Mouse (Mus musculus): ENCODE results near the gene Ly6g5b.

DNA sequence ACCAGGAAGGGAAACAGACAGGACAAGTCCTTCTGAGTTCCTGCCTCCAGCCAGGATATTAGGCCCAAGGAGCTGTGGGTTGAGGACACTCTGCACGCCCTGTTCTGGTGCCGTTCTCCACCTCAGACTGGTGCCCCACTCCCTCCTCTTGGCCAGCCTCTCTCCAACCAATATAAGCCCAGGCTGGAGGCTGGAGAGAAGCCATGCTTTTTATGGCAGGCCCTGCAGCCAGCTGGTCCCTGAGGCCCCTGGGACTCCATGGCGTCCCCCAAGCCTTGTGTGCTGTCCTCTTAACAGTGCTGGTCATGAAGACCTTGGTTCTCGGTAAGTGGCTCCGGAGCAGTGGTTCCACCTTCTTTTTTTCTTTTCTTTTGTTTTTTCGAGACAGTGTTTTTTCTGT, 7.1 kb downstream of the Ly6g5b start, which contains the start of gene Ly6g5c:
- no peak for TF ChIP-seq EP300 (optimal IDR thresholded peaks at IDR 0.05)
- no peak for TF ChIP-seq CTCF (IDR thresholded peaks at IDR 0.05; ENCODE audit: low read depth)

Data from stomach, postnatal 0 days (tissue).